7 mouse cellular contexts compared by ENCODE assay signal in the genomic region with DNA sequence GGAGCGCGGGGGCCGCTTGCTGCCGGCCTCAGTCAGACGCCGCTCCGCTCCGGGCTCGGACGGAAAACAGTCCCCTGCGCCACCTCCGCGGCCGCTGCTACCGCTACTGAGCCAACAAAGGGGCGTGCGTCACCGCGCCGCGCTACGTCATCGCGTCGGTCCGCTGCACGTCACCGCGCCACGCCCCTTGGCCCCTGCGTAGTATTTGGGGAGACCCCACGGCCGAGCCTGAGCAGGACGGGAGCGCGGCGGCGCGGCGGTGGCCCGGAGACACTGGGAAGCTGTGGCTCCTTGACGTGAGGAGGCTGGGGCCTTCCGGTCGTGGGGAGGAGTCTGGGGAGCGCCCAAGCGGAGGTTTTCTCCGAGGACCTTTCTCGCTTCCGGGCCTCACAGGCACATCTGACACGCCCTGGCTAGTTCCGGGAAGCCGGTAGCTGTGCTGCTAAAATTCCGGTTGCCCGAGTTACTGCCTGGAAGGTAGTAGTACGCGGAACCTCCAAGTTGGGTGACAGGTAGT. TPM values are rescaled to one million over a fixed set of nuclear protein-coding genes. Genes with fewer than 3 reads are reported as not detected.
DNase-seq lines count a peak whose midpoint lies in the region; ATAC-seq and TF ChIP-seq lines count a peak whose summit lies in the region.

Arih1 (minus strand) TSS at position 70 of the 517 bp plus-strand sequence.

- intact Hi-C loops in left cerebral cortex, postnatal 4 days (cut with DNase I): no loop called here

- peak; percentile 99 for ATAC-seq in intestine, postnatal 0 days
- ATAC-seq in midbrain, embryonic 12.5 days (ENCODE audit: low FRiP score, low read depth): peak; percentile 98

- WGBS in embryonic facial prominence, embryonic 10.5 days: under 1% methylated on average over 56 of the region's 56 CpGs
- WGBS in intestine, postnatal 0 days: 0% methylated on average over 44 of the region's 56 CpGs
- under 1% methylated on average over 48 of the region's 56 CpGs for WGBS in midbrain, embryonic 12.5 days
- WGBS in small intestine, adult 2 months: under 1% methylated on average over 55 of the region's 56 CpGs

- no peak for TF ChIP-seq CTCF in intestine, postnatal 0 days (IDR thresholded peaks at IDR 0.05; ENCODE audit: low read depth)
- TF ChIP-seq CTCF in small intestine, adult 2 months (IDR thresholded peaks at IDR 0.05; ENCODE audit: extremely low read depth, insufficient read length, insufficient replicate concordance, low read depth, low read length): no peak

- DNase-seq in adrenal gland, postnatal 10 days: peak; percentile 100
- DNase-seq in embryonic facial prominence, embryonic 10.5 days (ENCODE audit: low spot score): peak; percentile 99
- DNase-seq in gonadal fat pad, adult 2 months (ENCODE audit: low read depth): peak; percentile 57
- peak; percentile 99 for DNase-seq in left cerebral cortex, postnatal 4 days

- H3K27me3 ChIP-seq in embryonic facial prominence, embryonic 10.5 days (replicated peaks; ENCODE audit: low read depth, poor library complexity, severe bottlenecking): no peaks in the 10 kb centered on the region
- no peaks in the 10 kb centered on the region for H3K27me3 ChIP-seq in intestine, postnatal 0 days (replicated peaks; ENCODE audit: control insufficient read depth, insufficient read depth, low read length)
- H3K27me3 ChIP-seq in midbrain, embryonic 12.5 days: no peaks in the 10 kb centered on the region
- no peaks in the 10 kb centered on the region for H3K27me3 ChIP-seq in small intestine, adult 2 months (ENCODE audit: control insufficient read depth, insufficient read depth, low read length)

- peak within 1 kb of the TSS; percentile 95 for H3K9ac ChIP-seq in intestine, postnatal 0 days (ENCODE audit: low read depth, low read length)
- peak within 1 kb of the TSS; percentile 99 for H3K9ac ChIP-seq in midbrain, embryonic 12.5 days (replicated peaks)

- no peaks in the 10 kb centered on the region for H3K9me3 ChIP-seq in embryonic facial prominence, embryonic 10.5 days
- H3K9me3 ChIP-seq in intestine, postnatal 0 days (ENCODE audit: control insufficient read depth): no peaks in the 10 kb centered on the region
- no peaks in the 10 kb centered on the region for H3K9me3 ChIP-seq in midbrain, embryonic 12.5 days

- peak within 1 kb of the TSS; percentile 97 for H3K4me3 ChIP-seq in embryonic facial prominence, embryonic 10.5 days
- H3K4me3 ChIP-seq in intestine, postnatal 0 days (ENCODE audit: low read depth, low read length): peak within 1 kb of the TSS; percentile 93
- H3K4me3 ChIP-seq in midbrain, embryonic 12.5 days: peak within 1 kb of the TSS; percentile 99
- H3K4me3 ChIP-seq in small intestine, adult 2 months (ENCODE audit: low read depth, low read length): peak within 1 kb of the TSS; percentile 91

- H3K4me2 ChIP-seq in intestine, postnatal 0 days (replicated peaks; ENCODE audit: low read depth): peak within 1 kb of the TSS; percentile 73
- peak within 1 kb of the TSS; percentile 84 for H3K4me2 ChIP-seq in midbrain, embryonic 12.5 days (replicated peaks)

- peak; percentile 80 for TF ChIP-seq POLR2A in small intestine, adult 2 months (IDR thresholded peaks at IDR 0.05; ENCODE audit: low read depth, low read length)

- peaks cover 14% of the 10 kb centered on the region for H3K36me3 ChIP-seq in embryonic facial prominence, embryonic 10.5 days (replicated peaks)
- H3K36me3 ChIP-seq in intestine, postnatal 0 days (ENCODE audit: control insufficient read depth, insufficient read depth): no peaks in the 10 kb centered on the region
- no peaks in the 10 kb centered on the region for H3K36me3 ChIP-seq in midbrain, embryonic 12.5 days
- H3K36me3 ChIP-seq in small intestine, adult 2 months (ENCODE audit: control insufficient read depth, insufficient read depth, low read length): no peaks in the 10 kb centered on the region

- peaks cover 22% of the 10 kb centered on the region for H3K4me1 ChIP-seq in embryonic facial prominence, embryonic 10.5 days
- 0 out of 2 replicates have a peak, but pooled peaks cover 4% of the 10 kb centered on the region for H3K4me1 ChIP-seq in intestine, postnatal 0 days (replicated peaks; ENCODE audit: control insufficient read depth, insufficient read depth, low read length)
- H3K4me1 ChIP-seq in midbrain, embryonic 12.5 days: peaks cover 8% of the 10 kb centered on the region
- H3K4me1 ChIP-seq in small intestine, adult 2 months (ENCODE audit: control insufficient read depth, insufficient read depth, insufficient read length, low read length): no peaks in the 10 kb centered on the region

- peak within 1 kb of the TSS; percentile 100 for H3K27ac ChIP-seq in embryonic facial prominence, embryonic 10.5 days (replicated peaks)
- peak within 1 kb of the TSS; percentile 100 for H3K27ac ChIP-seq in intestine, postnatal 0 days (ENCODE audit: low read depth, low read length)
- H3K27ac ChIP-seq in midbrain, embryonic 12.5 days (replicated peaks): peak within 1 kb of the TSS; percentile 100
- H3K27ac ChIP-seq in small intestine, adult 2 months (ENCODE audit: insufficient read depth, low read depth, low read length): peak within 1 kb of the TSS; percentile 97

RNA-seq across cellular contexts. Expression of gene Arih1, which starts in this region (rescaled TPM):
- 10 to 100 TPM; 87.0 to 99.7 TPM for total RNA-seq in adrenal gland, postnatal 10 days (2021)
- 18.7 and 19.5 TPM in 2 replicates for polyA plus RNA-seq in embryonic facial prominence, embryonic 10.5 days (2016; fragmentation: Nextera tagmentation; extraction: Ambion mirVana)
- 23.0 and 25.7 TPM in 2 replicates for polyA plus RNA-seq in gonadal fat pad, adult 2 months (2012; rRNA removed)
- polyA plus RNA-seq in intestine, postnatal 0 days (2015; fragmentation: Nextera tagmentation; extraction: Ambion mirVana): 7.2 and 7.3 TPM in 2 replicates
- 100 to 1,000 TPM; 127 to 130 TPM for total RNA-seq in left cerebral cortex, postnatal 4 days (2021)
- 24.0 and 28.5 TPM in 2 replicates for polyA plus RNA-seq in midbrain, embryonic 12.5 days (2016; fragmentation: Nextera tagmentation; extraction: Ambion mirVana)
- 8.6 and 22.1 TPM in 2 replicates for polyA plus RNA-seq in small intestine, adult 2 months (2012; rRNA removed)

Comparison
In these comparisons a context has a peak if more than half of its experiments do, and no peak if none do; other contexts are left out.
1. Peak in every context shown above with its lines: DNase-seq, ATAC-seq, H3K4me3 ChIP-seq and H3K27ac ChIP-seq.